Mouse (Mus musculus) adrenal gland, adult 8-10 months (tissue): ENCODE data around the gene Ralgapa2. TPM values are rescaled to one million over a fixed set of nuclear protein-coding genes. Genes with fewer than 3 reads are reported as not detected.
A peak's percentile ranks its signal among the peaks of the same experiment; 100 is the strongest.

Experiments used
- DNase-seq: peaks from one replicate; pipeline ENCODE4 v3.0.0; 2022
- total RNA-seq, 4 experiments: library from RNA; stranded (reverse); gene quantifications; 2 replicates each; pipeline ENCODE4 v1.2.4; 2022

Gene Ralgapa2
- total RNA-seq, 4 experiments from 2014 or later, result 17.8 to 27.6 (median 24.6) TPM

GRCm38 (mm10) chr2:146256321-146256875, 255.7 kb downstream of the Ralgapa2 start:
- DNase-seq, result peak; percentile 10

DNA sequence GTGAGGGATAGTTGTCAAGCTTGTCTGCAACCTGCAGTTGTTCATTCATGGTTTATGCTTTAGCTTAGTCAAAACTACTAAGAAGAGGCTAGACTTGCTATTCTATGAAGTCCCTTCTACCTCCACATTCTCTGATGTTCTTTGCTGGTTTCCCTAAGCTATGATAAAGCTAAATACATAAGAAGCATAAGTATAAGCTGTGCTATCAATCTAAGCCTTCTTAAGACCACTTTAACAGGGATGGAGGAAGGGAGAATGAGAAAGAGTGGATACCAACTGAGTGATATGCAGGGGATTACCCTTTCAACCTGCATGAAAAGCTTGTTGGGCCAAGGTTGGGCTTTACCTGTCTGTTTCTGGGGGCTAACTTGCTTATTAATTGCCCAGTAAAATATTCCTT, 256.5 kb downstream of the Ralgapa2 start:
- no peak for DNase-seq

- no peak for DNase-seq
These were observed 257.8 kb downstream of the Ralgapa2 start for GRCm38 (mm10) chr2:146254387-146254786.

DNA sequence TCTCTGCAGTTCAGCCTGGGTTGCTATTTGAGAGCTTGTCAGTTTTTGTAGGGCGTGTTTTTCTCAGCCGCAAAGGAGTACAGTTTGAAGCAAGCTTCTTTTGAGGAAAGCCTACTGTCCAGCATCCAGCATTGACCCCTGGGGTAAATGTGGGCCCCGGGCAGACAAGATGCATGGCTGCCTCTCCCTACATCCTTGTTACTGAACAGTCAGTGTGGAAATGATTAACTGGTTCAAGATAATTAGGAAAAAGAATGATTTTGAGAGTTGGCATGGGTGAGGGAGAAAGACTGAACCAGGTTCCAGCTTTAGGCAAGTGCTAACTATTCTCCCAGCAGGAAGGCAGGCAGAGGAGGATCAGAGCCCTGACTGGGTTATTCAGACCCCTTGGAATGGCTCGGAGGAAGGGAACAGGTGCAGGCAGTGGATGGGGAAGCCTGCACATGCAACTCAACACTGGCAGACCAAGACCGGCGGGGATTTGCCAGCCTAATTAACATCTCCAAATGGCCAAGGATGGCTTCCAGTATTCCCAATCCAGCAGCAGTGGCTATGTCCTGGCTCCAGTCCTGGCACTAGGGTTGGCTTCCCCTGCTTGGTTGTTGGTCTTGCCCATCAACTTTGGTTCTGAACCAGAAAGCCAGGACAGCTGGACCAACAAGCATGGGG, 261.8 kb downstream of the Ralgapa2 start:
- no peak for DNase-seq

DNA sequence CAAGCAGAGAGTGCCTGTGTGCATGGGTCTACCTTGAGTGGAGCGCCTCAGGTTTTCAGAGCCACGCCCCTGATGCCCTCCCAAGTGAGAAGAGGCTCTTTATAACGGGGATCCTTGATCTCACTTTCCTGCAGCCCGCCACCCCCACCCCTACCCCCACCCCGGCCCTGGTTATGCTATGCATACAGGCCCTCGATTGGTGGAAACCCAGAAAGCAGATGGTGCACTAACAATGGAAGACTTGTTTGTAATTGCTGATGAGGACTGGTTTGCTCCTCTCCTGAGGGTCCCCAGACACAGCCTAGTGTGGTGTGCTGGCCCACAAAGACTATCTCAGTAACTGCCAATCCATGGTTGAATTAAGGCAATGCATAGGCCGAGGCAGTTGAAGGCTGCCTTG, 263.1 kb downstream of the Ralgapa2 start:
- no peak for DNase-seq

- no peak for DNase-seq
These were observed 264.6 kb downstream of the Ralgapa2 start for GRCm38 (mm10) chr2:146247576-146247975.

DNA sequence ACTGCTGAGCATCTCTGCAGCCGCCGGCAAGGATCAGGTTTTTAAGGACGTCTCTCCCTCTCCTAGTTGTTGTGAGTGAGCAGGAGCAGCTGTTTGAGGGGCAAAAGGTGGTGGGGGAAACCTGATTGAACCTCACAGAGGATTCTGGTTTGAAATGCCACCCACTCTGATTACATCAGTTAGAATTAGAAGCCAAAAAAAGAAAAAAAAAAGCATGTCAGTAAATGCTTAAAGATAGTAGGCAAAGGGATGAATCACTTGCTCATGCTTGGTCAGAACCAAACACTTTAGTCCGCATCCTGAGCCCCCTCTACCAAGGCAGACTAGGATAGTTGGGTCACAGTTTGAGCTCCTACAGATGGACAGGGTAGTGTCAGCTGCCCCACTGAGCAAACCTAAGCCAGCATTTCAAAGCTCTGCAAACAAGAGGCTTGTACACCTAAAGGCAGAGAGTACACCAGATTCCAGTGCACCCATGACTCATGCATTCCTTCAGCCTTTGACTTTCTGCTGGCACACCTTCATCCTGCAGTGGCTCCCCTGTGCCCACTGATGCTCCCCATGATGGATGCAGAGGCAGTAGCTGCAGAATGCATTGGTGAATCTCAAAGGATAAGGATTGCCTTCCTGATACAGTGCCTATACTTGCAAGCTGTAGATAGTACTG, 265.6 kb downstream of the Ralgapa2 start:
- no peak for DNase-seq

- DNase-seq, result no peak
These were observed 266.7 kb downstream of the Ralgapa2 start for GRCm38 (mm10) chr2:146245401-146245800.

- no peak for DNase-seq
These were observed 268.1 kb downstream of the Ralgapa2 start for GRCm38 (mm10) chr2:146244049-146244448.

DNA sequence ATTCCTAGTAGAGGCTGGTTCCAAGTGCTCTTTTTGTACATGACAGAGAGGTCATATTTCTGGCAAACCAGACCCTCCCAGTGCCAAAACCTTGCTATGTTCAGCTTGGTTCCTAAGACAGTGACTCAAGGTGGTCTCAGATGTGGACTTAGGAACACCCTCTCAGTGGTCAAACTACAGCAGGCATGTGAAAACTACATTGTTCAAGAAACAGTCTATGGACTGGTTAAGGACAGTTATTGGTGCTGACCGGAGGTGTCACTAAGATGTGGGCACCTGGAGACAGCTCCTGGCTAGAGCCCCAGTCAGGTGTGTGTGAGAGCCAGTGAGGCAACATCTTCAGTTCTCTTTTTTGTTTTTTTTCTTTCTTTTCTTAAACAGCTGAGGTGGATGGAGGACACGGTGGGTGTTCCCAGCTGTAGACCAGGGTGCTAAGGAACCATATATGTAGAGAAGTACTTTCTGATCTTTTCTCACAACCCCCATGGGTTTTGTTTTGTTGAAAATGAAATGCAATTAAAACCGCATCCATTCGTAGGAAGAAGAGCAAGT, 272.9 kb downstream of the Ralgapa2 start:
- DNase-seq, result no peak

DNA sequence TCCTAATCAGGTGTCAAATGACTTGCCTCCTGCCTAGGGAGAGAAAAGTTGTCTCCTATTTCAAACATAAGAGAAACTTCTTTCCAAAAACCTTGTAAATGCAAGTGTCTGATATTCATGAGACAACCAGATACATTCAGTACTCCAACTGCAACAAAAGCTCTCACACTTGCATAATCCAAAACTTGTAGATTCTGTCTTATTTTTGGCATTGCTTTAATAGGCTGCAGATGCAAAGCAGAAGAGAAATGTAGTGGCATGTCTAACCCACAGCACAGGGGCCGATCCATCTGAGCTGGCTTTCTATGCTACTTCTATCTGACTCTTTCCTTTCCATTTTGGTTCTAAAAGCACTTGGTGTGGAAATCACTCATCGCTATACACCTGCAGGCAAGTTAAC, 280.7 kb downstream of the Ralgapa2 start:
- no peak for DNase-seq

DNA sequence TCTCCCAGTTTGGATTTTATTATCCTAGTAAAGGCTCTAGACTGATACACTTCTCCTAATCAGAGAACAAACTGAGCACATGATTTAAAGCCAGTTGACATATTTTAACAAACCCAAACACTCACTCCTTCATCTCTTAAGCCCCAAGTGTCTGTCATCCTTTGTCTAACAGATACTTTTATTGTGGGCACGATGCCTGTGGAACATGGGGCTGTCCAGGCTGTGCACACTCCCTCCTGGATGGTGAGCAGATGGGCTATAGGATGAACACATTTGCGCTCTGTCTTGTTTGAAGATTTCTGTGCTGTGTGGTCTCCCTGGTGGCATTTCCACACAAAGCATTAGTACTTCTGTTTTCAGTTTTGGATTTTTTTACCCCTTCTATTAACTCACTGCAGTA, 283.7 kb downstream of the Ralgapa2 start:
- DNase-seq, result no peak

GRCm38 (mm10) chr2:146227646-146228045, 284.5 kb downstream of the Ralgapa2 start:
- DNase-seq, result no peak

- peak; percentile 38 for DNase-seq
These were observed 285.7 kb downstream of the Ralgapa2 start for GRCm38 (mm10) chr2:146226484-146226883.

- DNase-seq, result no peak
These were observed 286.3 kb downstream of the Ralgapa2 start for GRCm38 (mm10) chr2:146225818-146226217.

- no peak for DNase-seq
These were observed 288.0 kb downstream of the Ralgapa2 start for GRCm38 (mm10) chr2:146224141-146224540.

DNA sequence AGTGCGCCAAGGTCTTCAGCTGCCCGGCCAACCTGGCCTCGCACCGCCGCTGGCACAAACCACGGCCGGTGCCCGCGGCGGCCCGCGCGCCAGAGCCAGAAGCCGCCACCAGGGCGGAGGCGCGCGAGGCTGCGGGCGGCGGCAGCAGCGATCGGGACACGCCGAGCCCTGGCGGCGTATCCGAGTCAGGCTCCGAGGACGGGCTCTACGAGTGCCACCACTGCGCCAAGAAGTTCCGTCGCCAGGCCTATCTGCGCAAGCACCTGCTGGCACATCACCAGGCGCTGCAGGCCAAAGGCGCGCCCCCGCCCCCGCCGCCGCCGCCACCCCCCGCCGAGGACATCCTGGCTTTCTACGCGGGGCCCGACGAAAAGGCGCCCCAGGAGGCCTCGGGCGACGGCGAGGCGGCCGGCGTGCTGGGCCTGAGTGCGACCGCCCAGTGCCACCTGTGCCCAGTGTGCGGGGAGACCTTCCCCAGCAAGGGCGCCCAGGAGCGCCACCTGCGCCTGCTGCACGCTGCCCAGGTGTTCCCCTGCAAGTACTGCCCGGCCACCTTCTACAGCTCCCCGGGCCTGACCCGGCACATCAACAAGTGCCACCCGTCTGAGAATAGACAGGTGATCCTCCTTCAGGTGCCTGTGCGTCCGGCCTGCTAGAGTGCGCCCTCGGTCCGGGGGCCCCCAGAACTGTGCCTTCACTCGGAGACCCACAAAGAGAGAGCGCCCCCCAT, 288.8 kb downstream of the Ralgapa2 start:
- DNase-seq, result no peak

DNA sequence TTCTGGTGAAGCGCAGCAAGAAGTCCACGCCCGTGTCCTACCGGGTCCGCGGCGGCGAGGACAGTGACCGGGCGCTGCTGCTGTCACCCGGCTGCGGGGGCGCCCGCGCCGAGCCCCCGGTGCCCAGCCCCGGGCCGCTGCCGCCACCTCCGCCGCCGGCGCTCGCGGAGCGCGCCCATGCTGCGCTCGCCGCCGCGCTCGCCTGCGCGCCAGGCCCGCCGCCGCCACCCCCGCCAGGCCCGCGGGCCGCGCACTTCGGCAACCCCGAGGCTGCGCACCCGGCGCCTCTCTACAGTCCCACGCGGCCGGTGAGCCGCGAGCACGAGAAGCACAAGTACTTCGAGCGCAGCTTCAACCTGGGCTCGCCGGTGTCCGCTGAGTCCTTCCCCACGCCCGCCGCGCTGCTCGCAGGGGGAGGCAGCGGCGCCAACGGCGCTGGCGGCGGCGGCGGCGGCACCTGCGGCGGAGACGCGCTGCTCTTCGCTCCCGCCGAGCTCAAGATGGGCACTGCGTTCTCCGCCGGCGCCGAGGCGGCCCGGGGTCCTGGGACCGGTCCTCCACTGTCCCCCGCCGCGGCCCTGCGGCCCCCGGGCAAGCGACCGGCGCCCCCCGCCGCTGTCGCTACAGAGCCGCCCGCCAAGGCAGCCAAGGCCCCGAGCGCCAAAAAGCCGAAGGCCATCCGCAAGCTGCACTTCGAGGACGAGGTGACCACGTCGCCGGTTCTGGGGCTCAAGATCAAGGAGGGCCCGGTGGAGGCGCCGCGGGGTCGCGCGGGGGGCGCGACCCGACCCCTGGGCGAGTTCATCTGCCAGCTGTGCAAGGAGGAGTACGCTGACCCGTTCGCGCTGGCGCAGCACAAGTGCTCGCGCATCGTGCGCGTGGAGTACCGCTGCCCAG, 289.6 kb downstream of the Ralgapa2 start:
- no peak for DNase-seq

DNA sequence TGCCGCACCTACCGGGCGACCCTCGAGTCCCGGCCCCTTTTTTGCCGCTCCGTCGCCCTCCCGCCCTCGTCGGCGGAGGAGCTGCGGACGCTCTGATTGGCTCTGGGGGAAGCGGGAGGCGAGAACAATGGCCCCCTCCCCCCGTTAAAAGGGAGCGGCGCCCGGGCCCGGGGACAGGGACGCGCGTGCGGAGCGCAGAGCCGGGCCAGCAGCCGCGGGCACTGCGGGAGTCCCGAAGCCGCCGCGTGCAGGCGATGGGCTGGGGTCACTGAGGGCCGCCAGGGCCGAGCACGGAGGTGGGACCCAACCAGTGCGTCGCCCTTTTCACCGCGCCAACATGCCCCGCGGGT, 290.2 kb downstream of the Ralgapa2 start:
- no peak for DNase-seq

GRCm38 (mm10) chr2:146221076-146221928, 290.8 kb downstream of the Ralgapa2 start, which contains the start of gene Insm1:
Gene Insm1, plus strand, starts transcription at chr2:146221921.
- DNase-seq, result no peak

GRCm38 (mm10) chr2:146220591-146221075, 291.5 kb downstream of the Ralgapa2 start:
- DNase-seq, result no peak
